In the genomic region with DNA sequence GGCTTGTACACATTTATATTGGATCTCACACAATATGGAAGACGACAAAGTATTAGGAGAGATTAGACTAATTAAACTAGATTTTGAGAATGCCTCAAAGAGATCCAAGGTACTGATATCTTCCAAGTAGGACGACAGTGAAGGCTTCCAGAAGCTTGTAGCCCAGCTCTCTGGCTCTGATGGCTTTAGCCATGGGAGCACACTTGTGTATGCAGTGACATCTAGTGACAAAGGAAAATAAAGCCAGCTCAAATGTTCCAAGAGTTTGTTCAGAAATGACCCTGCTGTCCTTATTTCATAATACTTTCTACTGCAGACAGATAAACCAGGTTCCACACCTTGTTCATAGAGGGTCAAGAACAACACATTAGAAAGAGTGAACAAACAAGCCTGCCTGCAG, we compare ENCODE assay signal across 8 mouse cellular contexts.
DNase-seq lines count a peak whose midpoint lies in the region; ATAC-seq and TF ChIP-seq lines count a peak whose summit lies in the region.

No protein-coding gene starts in this region.

- H3K9ac ChIP-seq in heart, embryonic 12.5 days, result no peak overlapping the region
- no peak overlapping the region for H3K9ac ChIP-seq in intestine, postnatal 0 days (ENCODE audit: low read depth, low read length)

- H3K27ac ChIP-seq in heart, embryonic 12.5 days (ENCODE audit: poor library complexity, severe bottlenecking), result no peak overlapping the region
- no peak overlapping the region for H3K27ac ChIP-seq in intestine, postnatal 0 days (ENCODE audit: low read depth, low read length)

- peak; percentile 83 for TF ChIP-seq CTCF in intestine, postnatal 0 days (IDR thresholded peaks at IDR 0.05; ENCODE audit: low read depth)

- no peak overlapping the region for H3K4me2 ChIP-seq in heart, embryonic 12.5 days
- H3K4me2 ChIP-seq in intestine, postnatal 0 days (replicated peaks; ENCODE audit: low read depth), result no peak overlapping the region

- H3K36me3 ChIP-seq in heart, embryonic 12.5 days, result no peaks in the 10 kb centered on the region
- no peaks in the 10 kb centered on the region for H3K36me3 ChIP-seq in intestine, postnatal 0 days (ENCODE audit: control insufficient read depth, insufficient read depth)

- H3K4me1 ChIP-seq in heart, embryonic 12.5 days (replicated peaks), result no peaks in the 10 kb centered on the region
- H3K4me1 ChIP-seq in intestine, postnatal 0 days (replicated peaks; ENCODE audit: control insufficient read depth, insufficient read depth, low read length), result no peaks in the 10 kb centered on the region

- H3K4me3 ChIP-seq in heart, embryonic 12.5 days, result no peak overlapping the region
- no peak overlapping the region for H3K4me3 ChIP-seq in intestine, postnatal 0 days (ENCODE audit: low read depth, low read length)

- peak; percentile 53 for DNase-seq in heart, adult 8-10 months (ENCODE audit: low spot score)
- DNase-seq in NIH3T3 (ENCODE audit: low read depth), result peak; percentile 74
- peak; percentile 64 to 69 for DNase-seq in cerebellum, postnatal 10 days
- DNase-seq in lung, postnatal 36 days, result peak; percentile 51
- no peak for DNase-seq in natural killer cell, adult 2 months (ENCODE audit: low spot score in 2 of 2)

- ATAC-seq in heart, embryonic 12.5 days (ENCODE audit: insufficient number of reproducible peaks, low FRiP score), result no peak
- no peak for ATAC-seq in intestine, postnatal 0 days
- no peak for ATAC-seq in erythroblast, adult 5-6 weeks (replicated peaks; ENCODE audit: low FRiP score, poor library complexity, severe bottlenecking)

- 1% methylated on average over 2 of the region's 2 CpGs for WGBS in heart, embryonic 12.5 days
- 5% methylated on average over 2 of the region's 2 CpGs for WGBS in intestine, postnatal 0 days

- no peaks in the 10 kb centered on the region for H3K9me3 ChIP-seq in heart, embryonic 12.5 days (replicated peaks)
- no peaks in the 10 kb centered on the region for H3K9me3 ChIP-seq in intestine, postnatal 0 days (ENCODE audit: control insufficient read depth)

- no peaks in the 10 kb centered on the region for H3K27me3 ChIP-seq in heart, embryonic 12.5 days (replicated peaks)
- H3K27me3 ChIP-seq in intestine, postnatal 0 days (replicated peaks; ENCODE audit: control insufficient read depth, insufficient read depth, low read length), result no peaks in the 10 kb centered on the region

Comparison
In these comparisons a context has a peak if more than half of its experiments do, and no peak if none do; other contexts are left out.
1. DNase-seq: peak in heart, adult 8-10 months (single experiment), NIH3T3 (single experiment), cerebellum, postnatal 10 days (2 of 2) and lung, postnatal 36 days (single experiment); none in natural killer cell, adult 2 months (0 of 2).